Mouse (Mus musculus): ENCODE results near the gene Ppie. TPM values are rescaled to one million over a fixed set of nuclear protein-coding genes. Genes with fewer than 3 reads are reported as not detected.
A peak's percentile ranks its signal among the peaks of the same experiment; 100 is the strongest.
"Not testable (repeated sequence)": the region's sequence is repeated elsewhere in the genome, so short reads cannot be mapped to it uniquely, and the experiment has no call there.

Ppie gene
- polyA plus RNA-seq, 1 experiment from 2014 or later: 51.7 TPM

- H3K4me3 ChIP-seq (ENCODE audit: control insufficient read depth in 1 of 2, insufficient read depth in 1 of 2, low read depth in 1 of 2, low read length in 2 of 2): no peak overlapping the region
- WGBS: 9% methylated on average over 15 of the region's 15 CpGs
- peaks cover 4% of the 10 kb centered on the region; the same call in 1 of the 2 replicates for H3K9me3 ChIP-seq (ENCODE audit: control insufficient read depth, low read length)
- peak; percentile 21; the same call in 1 of the 2 replicates for ATAC-seq (ENCODE audit: insufficient number of reproducible peaks, insufficient read depth, low FRiP score, low read depth)
- H3K27ac ChIP-seq (replicated peaks in 1 of 2; ENCODE audit: control insufficient read depth in 1 of 2, insufficient read depth in 1 of 2, low read depth in 2 of 2, low read length in 2 of 2): no peak overlapping the region
- H3K36me3 ChIP-seq (ENCODE audit: control insufficient read depth, insufficient read depth, low read length): no peaks in the 10 kb centered on the region
- H3K27me3 ChIP-seq (ENCODE audit: control insufficient read depth, insufficient read depth, low read length): peaks cover 9% of the 10 kb centered on the region; the same call in 1 of the 2 replicates
- H3K9ac ChIP-seq (ENCODE audit: low read length): no peak overlapping the region
- H3K4me2 ChIP-seq (ENCODE audit: low read length): peak overlapping the region; percentile 50
- H3K4me1 ChIP-seq (ENCODE audit: control insufficient read depth in 2 of 2, insufficient read depth in 2 of 2, low read length in 2 of 2): peaks cover 10 to 22% of the 10 kb centered on the region in 2 experiments
Measured at GRCm38 (mm10) chr4:123162305-123162917, 22.7 kb upstream of the Ppie start.

GRCm38 (mm10) chr4:123161251-123161650 lies 21.5 kb upstream of the Ppie start:
- peaks cover 10 to 22% of the 10 kb centered on the region in 2 experiments for H3K4me1 ChIP-seq (ENCODE audit: control insufficient read depth in 2 of 2, insufficient read depth in 2 of 2, low read length in 2 of 2)
- not testable (repeated sequence) for H3K9me3 ChIP-seq (ENCODE audit: control insufficient read depth, low read length); H3K4me2 ChIP-seq (ENCODE audit: low read length); H3K36me3 ChIP-seq (ENCODE audit: control insufficient read depth, insufficient read depth, low read length); H3K27me3 ChIP-seq (ENCODE audit: control insufficient read depth, insufficient read depth, low read length); H3K27ac ChIP-seq (replicated peaks in 1 of 2; ENCODE audit: control insufficient read depth in 1 of 2, insufficient read depth in 1 of 2, low read depth in 2 of 2, low read length in 2 of 2); H3K4me3 ChIP-seq (ENCODE audit: control insufficient read depth in 1 of 2, insufficient read depth in 1 of 2, low read depth in 1 of 2, low read length in 2 of 2); ATAC-seq (ENCODE audit: insufficient number of reproducible peaks, insufficient read depth, low FRiP score, low read depth); H3K9ac ChIP-seq (ENCODE audit: low read length)
- 90% methylated on average over 3 of the region's 3 CpGs for WGBS

- peaks cover 10 to 22% of the 10 kb centered on the region in 2 experiments for H3K4me1 ChIP-seq (ENCODE audit: control insufficient read depth in 2 of 2, insufficient read depth in 2 of 2, low read length in 2 of 2)
- no peak overlapping the region for H3K4me2 ChIP-seq (ENCODE audit: low read length)
- WGBS: 80% methylated on average over 6 of the region's 6 CpGs
- H3K9me3 ChIP-seq (ENCODE audit: control insufficient read depth, low read length): no peaks in the 10 kb centered on the region
- no peak for ATAC-seq (ENCODE audit: insufficient number of reproducible peaks, insufficient read depth, low FRiP score, low read depth)
- no peak overlapping the region for H3K27ac ChIP-seq (replicated peaks in 1 of 2; ENCODE audit: control insufficient read depth in 1 of 2, insufficient read depth in 1 of 2, low read depth in 2 of 2, low read length in 2 of 2)
- H3K27me3 ChIP-seq (ENCODE audit: control insufficient read depth, insufficient read depth, low read length): peaks cover 9% of the 10 kb centered on the region; the same call in 1 of the 2 replicates
- no peak overlapping the region for H3K4me3 ChIP-seq (ENCODE audit: control insufficient read depth in 1 of 2, insufficient read depth in 1 of 2, low read depth in 1 of 2, low read length in 2 of 2)
- H3K36me3 ChIP-seq (ENCODE audit: control insufficient read depth, insufficient read depth, low read length): no peaks in the 10 kb centered on the region
- H3K9ac ChIP-seq (ENCODE audit: low read length): no peak overlapping the region
Measured at GRCm38 (mm10) chr4:123160571-123160970, 20.8 kb upstream of the Ppie start.

GRCm38 (mm10) chr4:123155840-123156239 lies 16.1 kb upstream of the Ppie start:
- no peak overlapping the region for H3K27ac ChIP-seq (replicated peaks in 1 of 2; ENCODE audit: control insufficient read depth in 1 of 2, insufficient read depth in 1 of 2, low read depth in 2 of 2, low read length in 2 of 2)
- no peaks in the 10 kb centered on the region for H3K36me3 ChIP-seq (ENCODE audit: control insufficient read depth, insufficient read depth, low read length)
- H3K9ac ChIP-seq (ENCODE audit: low read length): no peak overlapping the region
- no peak overlapping the region for H3K4me3 ChIP-seq (ENCODE audit: control insufficient read depth in 1 of 2, insufficient read depth in 1 of 2, low read depth in 1 of 2, low read length in 2 of 2)
- no peak overlapping the region for H3K4me2 ChIP-seq (ENCODE audit: low read length)
- no peaks in the 10 kb centered on the region for H3K4me1 ChIP-seq (ENCODE audit: control insufficient read depth in 2 of 2, insufficient read depth in 2 of 2, low read length in 2 of 2)
- no peaks in the 10 kb centered on the region for H3K9me3 ChIP-seq (ENCODE audit: control insufficient read depth, low read length)
- H3K27me3 ChIP-seq (ENCODE audit: control insufficient read depth, insufficient read depth, low read length): no peaks in the 10 kb centered on the region
- no peak for ATAC-seq (ENCODE audit: insufficient number of reproducible peaks, insufficient read depth, low FRiP score, low read depth)

- Histone ChIP-seq H3K9me3 (ENCODE audit: control insufficient read depth, low read length) (no peaks in the 10 kb centered on the region), H3K36me3 (ENCODE audit: control insufficient read depth, insufficient read depth, low read length) (no peaks in the 10 kb centered on the region), H3K9ac (ENCODE audit: low read length) (no peak overlapping the region), H3K4me2 (ENCODE audit: low read length) (no peak overlapping the region), H3K27me3 (ENCODE audit: control insufficient read depth, insufficient read depth, low read length) (no peaks in the 10 kb centered on the region), H3K4me3 (ENCODE audit: control insufficient read depth in 1 of 2, insufficient read depth in 1 of 2, low read depth in 1 of 2, low read length in 2 of 2) (no peak overlapping the region), H3K27ac (replicated peaks in 1 of 2; ENCODE audit: control insufficient read depth in 1 of 2, insufficient read depth in 1 of 2, low read depth in 2 of 2, low read length in 2 of 2) (no peak overlapping the region), H3K4me1 (ENCODE audit: control insufficient read depth in 2 of 2, insufficient read depth in 2 of 2, low read length in 2 of 2) (no peaks in the 10 kb centered on the region)
- no peak for ATAC-seq (ENCODE audit: insufficient number of reproducible peaks, insufficient read depth, low FRiP score, low read depth)
- WGBS: 49% methylated on average over 2 of the region's 2 CpGs
Measured at GRCm38 (mm10) chr4:123155427-123155826, 15.7 kb upstream of the Ppie start.

- Histone ChIP-seq H3K4me2 (ENCODE audit: low read length) (no peak overlapping the region), H3K9ac (ENCODE audit: low read length) (no peak overlapping the region), H3K27ac (replicated peaks in 1 of 2; ENCODE audit: control insufficient read depth in 1 of 2, insufficient read depth in 1 of 2, low read depth in 2 of 2, low read length in 2 of 2) (no peak overlapping the region), H3K36me3 (ENCODE audit: control insufficient read depth, insufficient read depth, low read length) (no peaks in the 10 kb centered on the region), H3K4me3 (ENCODE audit: control insufficient read depth in 1 of 2, insufficient read depth in 1 of 2, low read depth in 1 of 2, low read length in 2 of 2) (no peak overlapping the region), H3K4me1 (ENCODE audit: control insufficient read depth in 2 of 2, insufficient read depth in 2 of 2, low read length in 2 of 2) (no peaks in the 10 kb centered on the region), H3K27me3 (ENCODE audit: control insufficient read depth, insufficient read depth, low read length) (no peaks in the 10 kb centered on the region), H3K9me3 (ENCODE audit: control insufficient read depth, low read length) (no peaks in the 10 kb centered on the region)
- ATAC-seq (ENCODE audit: insufficient number of reproducible peaks, insufficient read depth, low FRiP score, low read depth): no peak
- 22% methylated on average over 4 of the region's 4 CpGs for WGBS
Measured at GRCm38 (mm10) chr4:123155004-123155403, 15.3 kb upstream of the Ppie start.

- H3K27ac ChIP-seq (replicated peaks in 1 of 2; ENCODE audit: control insufficient read depth in 1 of 2, insufficient read depth in 1 of 2, low read depth in 2 of 2, low read length in 2 of 2): no peak overlapping the region
- no peaks in the 10 kb centered on the region for H3K27me3 ChIP-seq (ENCODE audit: control insufficient read depth, insufficient read depth, low read length)
- H3K4me2 ChIP-seq (ENCODE audit: low read length): no peak overlapping the region
- no peak overlapping the region for H3K9ac ChIP-seq (ENCODE audit: low read length)
- ATAC-seq (ENCODE audit: insufficient number of reproducible peaks, insufficient read depth, low FRiP score, low read depth): no peak
- 28% methylated on average over 5 of the region's 5 CpGs for WGBS
- H3K36me3 ChIP-seq (ENCODE audit: control insufficient read depth, insufficient read depth, low read length): no peaks in the 10 kb centered on the region
- H3K4me3 ChIP-seq (ENCODE audit: control insufficient read depth in 1 of 2, insufficient read depth in 1 of 2, low read depth in 1 of 2, low read length in 2 of 2): no peak overlapping the region
- H3K9me3 ChIP-seq (ENCODE audit: control insufficient read depth, low read length): no peaks in the 10 kb centered on the region
- no peaks in the 10 kb centered on the region for H3K4me1 ChIP-seq (ENCODE audit: control insufficient read depth in 2 of 2, insufficient read depth in 2 of 2, low read length in 2 of 2)
Measured at GRCm38 (mm10) chr4:123152976-123153375, 13.2 kb upstream of the Ppie start.

- 79% methylated on average over 4 of the region's 4 CpGs for WGBS
- no peak overlapping the region for H3K4me2 ChIP-seq (ENCODE audit: low read length)
- ATAC-seq (ENCODE audit: insufficient number of reproducible peaks, insufficient read depth, low FRiP score, low read depth): no peak
- no peak overlapping the region for H3K9ac ChIP-seq (ENCODE audit: low read length)
- no peak overlapping the region for H3K27ac ChIP-seq (replicated peaks in 1 of 2; ENCODE audit: control insufficient read depth in 1 of 2, insufficient read depth in 1 of 2, low read depth in 2 of 2, low read length in 2 of 2)
- no peaks in the 10 kb centered on the region for H3K4me1 ChIP-seq (ENCODE audit: control insufficient read depth in 2 of 2, insufficient read depth in 2 of 2, low read length in 2 of 2)
- H3K36me3 ChIP-seq (ENCODE audit: control insufficient read depth, insufficient read depth, low read length): no peaks in the 10 kb centered on the region
- no peaks in the 10 kb centered on the region for H3K9me3 ChIP-seq (ENCODE audit: control insufficient read depth, low read length)
- H3K27me3 ChIP-seq (ENCODE audit: control insufficient read depth, insufficient read depth, low read length): no peaks in the 10 kb centered on the region
- H3K4me3 ChIP-seq (ENCODE audit: control insufficient read depth in 1 of 2, insufficient read depth in 1 of 2, low read depth in 1 of 2, low read length in 2 of 2): no peak overlapping the region
Measured at GRCm38 (mm10) chr4:123152003-123152402, 12.3 kb upstream of the Ppie start.
